Mouse (Mus musculus) embryonic facial prominence, embryonic 11.5 days (tissue): ENCODE results near the gene Rarg. TPM values are rescaled to one million over a fixed set of nuclear protein-coding genes. Genes with fewer than 3 reads are reported as not detected.
A peak's percentile ranks its signal among the peaks of the same experiment; 100 is the strongest.

Source experiments
- ATAC-seq: fragments of 200-750 bp; cut with Nextera tagmentation; replicated peaks from 2 replicates; pipeline ENCODE4 v1.8.0; 2017; ENCODE audit warnings: low read depth; ENCODE audit not compliant: insufficient number of reproducible peaks, low FRiP score, low TSS enrichment
- DNase-seq: peaks from one replicate; pipeline ENCODE4 v3.0.0-alpha.2; 2015; ENCODE audit warnings: low spot score
- H3K27ac ChIP-seq: fragments of 300-500 bp; sonication (generic); replicated peaks from 2 replicates; pipeline ENCODE4 v1.5.1; 2014; ENCODE audit warnings: mild to moderate bottlenecking, low read depth, low read length, control low read depth
- H3K27me3 ChIP-seq: fragments of 300-500 bp; sonication (generic); 2 replicates; pipeline ENCODE4 v1.6.1; 2014; ENCODE audit warnings: mild to moderate bottlenecking, low read length, moderate library complexity, mixed read lengths; ENCODE audit not compliant: control insufficient read depth, insufficient read depth
- H3K36me3 ChIP-seq: fragments of 300-500 bp; sonication (generic); replicated peaks from 2 replicates; pipeline ENCODE4 v1.6.1; 2014; ENCODE audit warnings: low read depth, mild to moderate bottlenecking, low read length, moderate library complexity, mixed read lengths; ENCODE audit not compliant: control insufficient read depth, insufficient read depth
- H3K4me1 ChIP-seq: fragments of 300-500 bp; sonication (generic); 2 replicates; pipeline ENCODE4 v1.6.1; 2014; ENCODE audit warnings: low read length, mixed read lengths; ENCODE audit not compliant: control insufficient read depth, insufficient read depth
- H3K4me2 ChIP-seq: fragments of 300-500 bp; sonication (generic); 2 replicates; pipeline ENCODE4 v1.6.1; 2014; ENCODE audit warnings: low read depth, mild to moderate bottlenecking, control low read depth, low read length, moderate library complexity
- H3K4me3 ChIP-seq: fragments of 300-500 bp; sonication (generic); 2 replicates; pipeline ENCODE4 v1.5.1; 2014; ENCODE audit warnings: low read depth, low read length, control low read depth
- H3K9ac ChIP-seq: fragments of 300-500 bp; sonication (generic); replicated peaks from 2 replicates; pipeline ENCODE4 v1.6.1; 2014; ENCODE audit warnings: mild to moderate bottlenecking, control low read depth, low read length
- H3K9me3 ChIP-seq: fragments of 300-500 bp; sonication (generic); replicated peaks from 2 replicates; pipeline ENCODE4 v1.6.1; 2016; ENCODE audit warnings: mild to moderate bottlenecking, low read length, inconsistent platforms, mixed read lengths; ENCODE audit not compliant: control insufficient read depth
- WGBS: fragments of 180-500 bp; shearing (Covaris S2); extraction: QIAGEN DNeasy Blood & Tissue Kit; methylation state at CpG from one replicate; pipeline ENCODE4 v1.1.7; 2014; 5-methylcytosine and 5-hydroxymethylcytosine counted together
- polyA plus RNA-seq: library from polyadenylated mRNA; unstranded; fragments of >200 nt; fragmentation: Nextera tagmentation; extraction: Ambion mirVana; gene quantifications from 2 replicates; pipeline ENCODE4 v1.2.1, GENCODE M21; 2014

Rarg gene
- polyA plus RNA-seq, 1 experiment from 2014 or later = 68.1 TPM

DNA sequence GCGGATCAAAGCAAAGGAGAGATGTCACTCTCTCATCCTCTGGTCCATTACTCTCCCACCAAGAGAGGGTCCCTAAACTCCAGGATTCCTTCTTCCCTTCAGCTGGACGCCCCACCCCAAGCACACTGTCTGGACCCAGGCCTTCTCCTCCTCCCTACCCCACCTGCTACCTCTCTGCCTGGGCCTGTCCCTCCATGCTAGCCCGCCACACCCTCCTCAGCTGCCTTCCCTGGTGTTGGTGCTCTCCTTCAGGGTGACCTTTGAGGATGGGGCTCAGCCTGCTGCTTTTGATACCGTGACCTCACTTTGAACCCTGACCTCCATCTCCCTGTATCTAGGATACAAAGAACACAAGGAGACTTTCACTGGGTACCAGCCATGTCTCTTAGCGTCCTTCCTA is 6.8 kb downstream of the Rarg start:
- Histone ChIP-seq H3K36me3 (no peaks in the 10 kb centered on the region; the same call in 1 of the 2 replicates), H3K27me3 (no peaks in the 10 kb centered on the region), H3K9ac (no peak overlapping the region; the same call in none of the 2 replicates), H3K27ac (peak overlapping the region; percentile 99), H3K4me2 (peak overlapping the region; percentile 23; the same call in 1 of the 2 replicates), H3K4me1 (peaks cover 16% of the 10 kb centered on the region), H3K4me3 (no peak overlapping the region), H3K9me3 (no peaks in the 10 kb centered on the region)
- DNase-seq (no peak), ATAC-seq (no peak)
- WGBS = 45% methylated on average over 5 of the region's 5 CpGs

DNA sequence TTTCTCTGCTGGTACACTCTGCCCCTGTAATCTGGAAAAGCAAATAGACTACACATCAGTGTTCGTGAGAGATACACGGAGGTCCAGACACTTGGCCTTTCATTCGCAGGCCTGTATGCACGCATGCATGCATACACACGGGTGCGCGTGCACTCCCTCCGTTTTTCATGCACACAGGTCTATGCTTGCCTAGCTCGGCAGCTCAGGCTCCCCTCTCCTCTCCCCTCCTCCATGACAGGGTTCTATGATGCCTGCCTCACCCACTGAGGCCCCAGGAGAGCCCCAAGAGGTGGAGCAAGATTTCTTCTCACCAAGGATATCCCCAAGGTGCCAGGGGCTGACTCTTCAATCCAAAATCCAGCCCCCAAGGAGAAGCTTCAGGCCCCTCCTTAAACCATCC is 7.3 kb downstream of the Rarg start:
- ATAC-seq = no peak

DNA sequence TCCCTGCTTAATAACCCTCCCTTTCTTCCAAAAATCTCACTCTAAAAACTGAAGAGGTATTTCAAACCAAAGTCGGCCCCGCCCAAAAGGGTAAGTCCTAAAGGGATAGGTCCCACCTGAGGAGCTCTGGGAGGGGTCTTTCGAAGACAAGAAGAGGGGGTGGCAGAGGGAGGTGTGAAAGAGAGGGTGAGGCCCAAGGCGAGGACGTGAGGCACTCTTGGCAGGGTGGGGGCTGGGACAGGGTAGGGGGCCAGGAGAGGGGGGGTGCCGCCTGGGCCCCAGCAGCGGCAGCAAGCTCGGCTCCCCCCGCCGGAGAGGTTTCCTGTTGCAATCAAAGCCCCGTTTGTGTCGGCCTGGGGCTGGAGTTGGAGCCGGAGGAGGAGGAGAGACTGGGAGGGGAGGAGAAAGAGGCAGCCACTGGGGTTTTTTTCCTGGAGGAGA is 8.0 kb downstream of the Rarg start:
- peak overlapping the region; percentile 26 for H3K4me3 ChIP-seq
- no peaks in the 10 kb centered on the region; the same call in 1 of the 2 replicates for H3K36me3 ChIP-seq
- peak overlapping the region; percentile 38; the same call in 1 of the 2 replicates for H3K9ac ChIP-seq
- peaks cover 17% of the 10 kb centered on the region for H3K4me1 ChIP-seq
- peak overlapping the region; percentile 99 for H3K27ac ChIP-seq
- peak overlapping the region; percentile 96 for H3K4me2 ChIP-seq
- 0% methylated on average over 13 of the region's 13 CpGs for WGBS
- ATAC-seq = no peak
- no peaks in the 10 kb centered on the region for H3K9me3 ChIP-seq
- DNase-seq = peak; percentile 83
- no peaks in the 10 kb centered on the region for H3K27me3 ChIP-seq

More for the DNA sequence above, 7.3 kb downstream of the Rarg start:
- Histone ChIP-seq H3K4me2 (peak overlapping the region; percentile 96), H3K9me3 (no peaks in the 10 kb centered on the region), H3K36me3 (no peaks in the 10 kb centered on the region; the same call in 1 of the 2 replicates), H3K27ac (peak overlapping the region; percentile 99), H3K27me3 (no peaks in the 10 kb centered on the region), H3K4me3 (peak overlapping the region; percentile 26; the same call in 1 of the 2 replicates), H3K9ac (peak overlapping the region; percentile 61), H3K4me1 (peaks cover 16% of the 10 kb centered on the region)
- 23% methylated on average over 9 of the region's 9 CpGs for WGBS
- no peak for DNase-seq

DNA sequence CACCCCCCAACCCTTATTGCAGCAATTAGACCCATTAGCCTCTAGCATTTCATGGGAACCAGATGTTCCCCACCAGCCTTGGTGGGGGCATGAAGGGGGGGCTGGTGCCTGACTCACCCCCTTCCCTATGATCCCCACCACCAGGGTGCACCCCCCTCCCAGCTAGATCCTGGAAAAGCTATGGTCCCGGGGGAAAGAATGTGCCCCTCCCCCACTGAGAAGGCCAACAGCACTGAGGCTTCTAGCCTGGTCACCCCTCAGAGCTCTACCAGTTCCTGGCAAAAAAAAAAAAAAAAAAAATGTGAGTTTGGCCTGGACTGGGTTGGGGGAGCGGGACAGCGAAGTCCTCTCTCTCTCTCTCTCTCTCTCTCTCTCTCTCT is 8.5 kb downstream of the Rarg start:
- Histone ChIP-seq H3K36me3 (no peaks in the 10 kb centered on the region; the same call in 1 of the 2 replicates), H3K27ac (peak overlapping the region; percentile 99), H3K27me3 (no peaks in the 10 kb centered on the region), H3K9ac (peak overlapping the region; percentile 38), H3K4me3 (peak overlapping the region; percentile 26), H3K4me2 (peak overlapping the region; percentile 96), H3K9me3 (no peaks in the 10 kb centered on the region), H3K4me1 (peaks cover 22% of the 10 kb centered on the region)
- DNase-seq (peak; percentile 89), ATAC-seq (peak; percentile 15; the same call in 1 of the 2 replicates)
- WGBS = 0% methylated on average over 3 of the region's 3 CpGs

DNA sequence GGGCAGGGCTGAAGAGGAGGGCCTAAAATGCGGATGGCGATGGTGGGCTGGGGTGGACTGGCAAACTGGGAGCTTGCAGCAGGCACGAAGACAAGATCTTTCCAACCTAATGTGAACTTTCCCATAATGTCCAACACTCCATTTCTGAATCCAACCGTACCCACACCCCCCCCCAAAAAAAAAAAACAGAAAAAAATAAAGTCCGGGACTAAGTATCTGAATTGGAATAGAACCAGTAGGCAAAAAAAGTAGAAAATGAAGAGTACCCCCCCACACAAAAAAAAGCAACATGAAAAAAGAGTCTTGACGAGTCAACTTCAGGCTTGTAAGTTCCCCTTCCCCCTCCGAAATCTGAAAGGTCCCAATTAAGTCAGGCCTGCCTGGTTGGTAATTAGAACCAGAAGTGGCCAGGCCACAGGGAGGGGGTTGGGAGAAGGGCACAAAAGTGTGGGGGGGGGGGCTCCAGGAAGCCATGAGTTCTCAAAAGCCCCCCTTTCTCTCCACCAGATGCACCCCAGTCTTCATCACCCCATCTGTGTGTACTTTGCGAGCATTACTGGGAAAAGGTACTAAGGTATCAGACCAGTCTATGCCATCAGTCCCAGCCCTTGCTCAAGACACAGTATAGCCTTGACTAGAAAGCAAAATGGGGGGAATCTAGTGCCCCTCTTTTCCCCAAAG is 9.0 kb downstream of the Rarg start:
- Histone ChIP-seq H3K36me3 (no peaks in the 10 kb centered on the region; the same call in 1 of the 2 replicates), H3K27ac (peak overlapping the region; percentile 99), H3K9ac (peak overlapping the region; percentile 74), H3K9me3 (no peaks in the 10 kb centered on the region), H3K27me3 (no peaks in the 10 kb centered on the region), H3K4me2 (peak overlapping the region; percentile 96), H3K4me1 (peaks cover 27% of the 10 kb centered on the region), H3K4me3 (peak overlapping the region; percentile 63)
- WGBS = 4% methylated on average over 8 of the region's 8 CpGs
- ATAC-seq (peak; percentile 24; the same call in 1 of the 2 replicates), DNase-seq (peak; percentile 89)

DNA sequence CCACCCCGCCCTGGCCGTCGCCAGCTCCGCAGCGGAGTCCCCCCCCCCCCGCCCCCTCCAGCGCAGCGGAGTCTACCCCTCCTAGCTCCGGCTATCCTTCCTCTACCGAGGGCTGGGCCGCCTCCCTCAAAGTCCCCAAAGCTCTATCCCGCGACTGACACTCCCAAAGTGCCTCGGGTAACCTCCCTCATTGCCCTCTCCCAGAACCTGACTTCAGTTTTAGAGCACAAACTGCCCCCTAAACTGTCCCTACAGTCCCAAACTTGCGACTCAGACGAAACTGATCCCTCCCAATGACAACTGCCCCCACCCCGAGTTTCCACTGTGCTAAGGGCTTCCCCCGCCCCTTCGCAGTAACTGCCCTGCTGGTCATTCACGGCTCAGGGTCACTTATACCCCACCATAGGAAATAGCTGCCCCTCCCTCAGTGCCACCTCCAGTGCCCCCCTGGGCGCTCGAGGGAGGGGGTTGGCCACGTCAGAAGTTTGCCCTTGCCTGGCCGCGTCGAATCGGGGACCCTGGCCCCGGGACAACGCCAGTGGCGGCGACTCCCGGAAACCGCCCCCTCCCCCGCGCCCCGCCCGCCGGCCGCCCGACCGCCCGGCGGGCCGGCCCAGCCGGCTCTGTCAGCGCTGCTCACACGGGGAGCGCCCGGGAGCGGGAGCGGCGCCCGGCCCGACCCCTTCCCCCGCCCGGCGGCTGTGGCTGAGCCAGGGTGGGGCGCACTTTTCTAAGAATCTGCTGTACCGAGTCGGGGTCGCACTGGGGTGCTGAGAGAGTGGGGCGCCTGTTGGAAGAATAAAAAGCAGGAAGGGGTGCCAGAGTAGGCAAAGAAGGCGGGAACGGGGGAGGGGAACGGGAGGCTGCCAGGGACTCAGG is 9.8 kb downstream of the Rarg start:
- peak; percentile 25; the same call in 1 of the 2 replicates for ATAC-seq
- Histone ChIP-seq H3K9ac (peak overlapping the region; percentile 74), H3K27me3 (no peaks in the 10 kb centered on the region), H3K4me1 (peaks cover 32% of the 10 kb centered on the region), H3K27ac (peak overlapping the region; percentile 99), H3K4me2 (peak overlapping the region; percentile 96), H3K9me3 (no peaks in the 10 kb centered on the region), H3K36me3 (no peaks in the 10 kb centered on the region; the same call in 1 of the 2 replicates), H3K4me3 (peak overlapping the region; percentile 63)
- peak; percentile 78 for DNase-seq
- WGBS = under 1% methylated on average over 53 of the region's 65 CpGs

DNA sequence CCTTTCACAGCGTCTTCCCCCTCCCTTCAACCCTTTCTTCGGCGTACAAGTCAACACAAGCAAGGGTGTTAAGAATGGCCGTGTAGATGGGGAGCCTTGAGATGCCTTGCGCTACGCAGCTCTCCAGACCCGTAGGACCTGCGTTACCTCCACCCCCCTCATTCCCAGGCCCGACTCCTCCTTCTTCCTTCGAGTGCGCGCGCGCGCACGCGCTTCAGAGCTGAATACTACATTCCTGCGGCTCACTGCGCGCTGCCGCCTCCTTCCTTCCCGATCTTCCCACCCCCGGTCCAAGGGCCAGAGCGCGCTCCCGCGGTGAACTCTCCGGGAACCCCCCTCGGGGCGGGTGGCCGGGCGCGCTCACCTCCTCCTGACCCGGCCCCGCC is 10.5 kb downstream of the Rarg start:
- DNase-seq (peak; percentile 99), ATAC-seq (peak; percentile 40; the same call in 1 of the 2 replicates)
- Histone ChIP-seq H3K36me3 (no peaks in the 10 kb centered on the region), H3K4me3 (peak overlapping the region; percentile 63), H3K9ac (peak overlapping the region; percentile 74), H3K9me3 (no peaks in the 10 kb centered on the region), H3K4me1 (peaks cover 30% of the 10 kb centered on the region), H3K27me3 (no peaks in the 10 kb centered on the region), H3K4me2 (peak overlapping the region; percentile 96), H3K27ac (peak overlapping the region; percentile 99)
- 1% methylated on average over 34 of the region's 35 CpGs for WGBS
